8 mouse cellular contexts compared by ENCODE assay signal in genomic region chr9:44878776-44879500, GRCm38 (mm10). TPM values are rescaled to one million over a fixed set of nuclear protein-coding genes. Genes with fewer than 3 reads are reported as not detected.
DNase-seq lines count a peak whose midpoint lies in the region; ATAC-seq and TF ChIP-seq lines count a peak whose summit lies in the region.

No protein-coding gene starts in this region.

- H3K9ac ChIP-seq in heart, embryonic 13.5 days: peak overlapping the region; percentile 98
- H3K9ac ChIP-seq in ES-Bruce4 (ENCODE audit: low read depth, poor library complexity, severe bottlenecking): peak overlapping the region; percentile 96
- peak overlapping the region; percentile 95 for H3K9ac ChIP-seq in forebrain, postnatal 0 days
- H3K9ac ChIP-seq in liver, embryonic 16.5 days (ENCODE audit: low read depth, low read length): peak overlapping the region; percentile 92; the same call in 1 of the 2 replicates

- peak overlapping the region; percentile 96; the same call in 1 of the 2 replicates for H3K27ac ChIP-seq in heart, embryonic 13.5 days (replicated peaks)
- H3K27ac ChIP-seq in ES-Bruce4 (ENCODE audit: insufficient read depth, low read length): no peak overlapping the region
- peak overlapping the region; percentile 99 for H3K27ac ChIP-seq in forebrain, postnatal 0 days (ENCODE audit: low read depth, low read length)
- peak overlapping the region; percentile 2; the same call in 1 of the 2 replicates for H3K27ac ChIP-seq in liver, embryonic 16.5 days (ENCODE audit: low read length)

- H3K27me3 ChIP-seq in heart, embryonic 13.5 days (replicated peaks): peaks cover under 1% of the 10 kb centered on the region; the same call in 1 of the 2 replicates
- H3K27me3 ChIP-seq in ES-Bruce4 (ENCODE audit: control insufficient read depth, insufficient read depth, low read length, poor library complexity, severe bottlenecking): no peaks in the 10 kb centered on the region
- H3K27me3 ChIP-seq in forebrain, postnatal 0 days (ENCODE audit: insufficient read depth, low read length): no peaks in the 10 kb centered on the region
- H3K27me3 ChIP-seq in liver, embryonic 16.5 days (ENCODE audit: control insufficient read depth, insufficient read depth, low read depth, low read length): no peaks in the 10 kb centered on the region; the same call in none of the 2 replicates

- WGBS in heart, embryonic 13.5 days: 27% methylated on average over 9 of the region's 9 CpGs
- WGBS in forebrain, postnatal 0 days: 8% methylated on average over 9 of the region's 9 CpGs
- 11% methylated on average over 9 of the region's 9 CpGs for WGBS in liver, embryonic 16.5 days (ENCODE audit: insufficient replicate concordance)

- intact Hi-C loops in heart, postnatal 25 days (cut with DNase I): no loop called here

- DNase-seq in heart, postnatal 25 days (ENCODE audit: low spot score): no peak
- DNase-seq in forebrain, postnatal 0 days: no peak
- peak; percentile 60 for DNase-seq in thymus, postnatal 0 days (ENCODE audit: low spot score)
- no peak for DNase-seq in right cerebral cortex, postnatal 25 days
- no peak for DNase-seq in adipocyte (ENCODE audit: low spot score)

- H3K36me3 ChIP-seq in heart, embryonic 13.5 days: peaks cover 8% of the 10 kb centered on the region; the same call in 1 of the 2 replicates
- H3K36me3 ChIP-seq in ES-Bruce4 (ENCODE audit: control insufficient read depth, insufficient read depth, low read length, poor library complexity, severe bottlenecking): 0 out of 2 replicates have a peak, but pooled peaks cover 2% of the 10 kb centered on the region
- H3K36me3 ChIP-seq in forebrain, postnatal 0 days (ENCODE audit: insufficient read depth): no peaks in the 10 kb centered on the region; the same call in 1 of the 2 replicates
- no peaks in the 10 kb centered on the region for H3K36me3 ChIP-seq in liver, embryonic 16.5 days (ENCODE audit: control insufficient read depth, insufficient read depth)

- H3K4me1 ChIP-seq in heart, embryonic 13.5 days: peaks cover 73% of the 10 kb centered on the region
- H3K4me1 ChIP-seq in ES-Bruce4 (ENCODE audit: control insufficient read depth, insufficient read depth, low read length): peaks cover 1% of the 10 kb centered on the region
- peaks cover 16% of the 10 kb centered on the region for H3K4me1 ChIP-seq in forebrain, postnatal 0 days (ENCODE audit: insufficient read depth)
- H3K4me1 ChIP-seq in liver, embryonic 16.5 days (ENCODE audit: control insufficient read depth, low read depth, low read length): peaks cover 34% of the 10 kb centered on the region

- peak overlapping the region; percentile 100 for H3K4me2 ChIP-seq in heart, embryonic 13.5 days
- peak overlapping the region; percentile 83 for H3K4me2 ChIP-seq in forebrain, postnatal 0 days (ENCODE audit: low read depth)
- H3K4me2 ChIP-seq in liver, embryonic 16.5 days (ENCODE audit: low read depth, low read length): peak overlapping the region; percentile 99

- no peak for TF ChIP-seq CTCF in ES-Bruce4 (IDR thresholded peaks at IDR 0.05; ENCODE audit: low read depth, low read length)
- no peak for TF ChIP-seq CTCF in forebrain, postnatal 0 days (IDR thresholded peaks at IDR 0.05; ENCODE audit: low read depth)

- TF ChIP-seq EP300 in ES-Bruce4 (IDR thresholded peaks at IDR 0.05; ENCODE audit: insufficient read depth, low read depth, low read length): no peak

- H3K4me3 ChIP-seq in heart, embryonic 13.5 days: peak overlapping the region; percentile 93
- peak overlapping the region; percentile 81 for H3K4me3 ChIP-seq in ES-Bruce4 (ENCODE audit: low read depth, low read length)
- H3K4me3 ChIP-seq in forebrain, postnatal 0 days (ENCODE audit: low read depth, low read length): peak overlapping the region; percentile 100
- peak overlapping the region; percentile 93 for H3K4me3 ChIP-seq in liver, embryonic 16.5 days (ENCODE audit: low read depth, low read length)

- no peak for ATAC-seq in heart, embryonic 13.5 days (ENCODE audit: extremely low read depth, insufficient number of reproducible peaks, low FRiP score, low TSS enrichment)
- no peak for ATAC-seq in forebrain, postnatal 0 days
- ATAC-seq in liver, embryonic 16.5 days (ENCODE audit: low read depth): no peak

- H3K9me3 ChIP-seq in heart, embryonic 13.5 days: no peaks in the 10 kb centered on the region
- H3K9me3 ChIP-seq in ES-Bruce4 (replicated peaks; ENCODE audit: control insufficient read depth, insufficient read depth, low read length, poor library complexity, severe bottlenecking): no peaks in the 10 kb centered on the region
- H3K9me3 ChIP-seq in forebrain, postnatal 0 days (ENCODE audit: low read length): no peaks in the 10 kb centered on the region
- no peaks in the 10 kb centered on the region for H3K9me3 ChIP-seq in liver, embryonic 16.5 days (replicated peaks; ENCODE audit: control insufficient read depth, low read length)

- TF ChIP-seq POLR2A in ES-Bruce4 (IDR thresholded peaks at IDR 0.05; ENCODE audit: insufficient read depth, low read length): no peak

RNA-seq across cellular contexts. Expression of gene Kmt2a, which starts 2.2 kb away (rescaled TPM):
- 6.1 and 6.5 TPM in 2 replicates for polyA plus RNA-seq in heart, embryonic 13.5 days (2015; fragmentation: Nextera tagmentation; extraction: Ambion mirVana)
- total RNA-seq in heart, postnatal 25 days (2021): 10 to 100 TPM; 23.2 to 28.1 TPM
- 59.5 and 71.4 TPM in 2 replicates for polyA plus RNA-seq in ES-Bruce4 (2011; ENCODE audit: insufficient read depth, insufficient read length, low read depth, missing spikeins)
- 14.5 and 18.5 TPM in 2 replicates for total RNA-seq in forebrain, postnatal 0 days (2014; rRNA removed)
- polyA plus RNA-seq in forebrain, postnatal 0 days (2015; fragmentation: Nextera tagmentation; extraction: Ambion mirVana): 6.7 and 13.7 TPM in 2 replicates
- polyA plus RNA-seq in liver, embryonic 16.5 days (2015; fragmentation: Nextera tagmentation; extraction: Ambion mirVana): 2.6 and 3.0 TPM in 2 replicates
- 13.1 and 20.1 TPM in 2 replicates for polyA plus RNA-seq in thymus, postnatal 0 days (2015; fragmentation: Nextera tagmentation; extraction: Ambion mirVana)

RNA-seq across cellular contexts. Expression of gene Atp5l, which starts 41.6 kb away (rescaled TPM):
- polyA plus RNA-seq in heart, embryonic 13.5 days (2015; fragmentation: Nextera tagmentation; extraction: Ambion mirVana): 1,009 and 1,200 TPM in 2 replicates
- 1,000 to 10,000 TPM; 1,628 to 1,660 TPM for total RNA-seq in heart, postnatal 25 days (2021)
- polyA plus RNA-seq in ES-Bruce4 (2011; ENCODE audit: insufficient read depth, insufficient read length, low read depth, missing spikeins): 166 and 170 TPM in 2 replicates
- total RNA-seq in forebrain, postnatal 0 days (2014; rRNA removed): 216 and 362 TPM in 2 replicates
- 859 and 1,152 TPM in 2 replicates for polyA plus RNA-seq in forebrain, postnatal 0 days (2015; fragmentation: Nextera tagmentation; extraction: Ambion mirVana)
- 467 and 488 TPM in 2 replicates for polyA plus RNA-seq in liver, embryonic 16.5 days (2015; fragmentation: Nextera tagmentation; extraction: Ambion mirVana)
- 971 and 1,014 TPM in 2 replicates for polyA plus RNA-seq in thymus, postnatal 0 days (2015; fragmentation: Nextera tagmentation; extraction: Ambion mirVana)
